Mouse (Mus musculus) left cerebral cortex, postnatal 36 days (tissue): ENCODE data around the gene Ssc5d. TPM values are rescaled to one million over a fixed set of nuclear protein-coding genes. Genes with fewer than 3 reads are reported as not detected.

Experiments
- DNase-seq, 2 experiments: peaks; one replicate each; pipeline ENCODE4 v3.0.0; 2021 to 2022; ENCODE audit warnings: low spot score in 2 of 2, mixed read lengths in 1 of 2
- intact Hi-C: fragments of 180-260 bp; cut with DNase I; formaldehyde crosslinking; loops from one replicate; pipeline ENCODE4 v1.15.1; 2025
- total RNA-seq, 2 experiments: library from RNA; stranded (reverse); gene quantifications; 2 replicates each; pipeline ENCODE4 v1.2.3; 2021

Gene Ssc5d
- total RNA-seq, 2 experiments from 2014 or later = 0.84 to 3.6 TPM

DNA sequence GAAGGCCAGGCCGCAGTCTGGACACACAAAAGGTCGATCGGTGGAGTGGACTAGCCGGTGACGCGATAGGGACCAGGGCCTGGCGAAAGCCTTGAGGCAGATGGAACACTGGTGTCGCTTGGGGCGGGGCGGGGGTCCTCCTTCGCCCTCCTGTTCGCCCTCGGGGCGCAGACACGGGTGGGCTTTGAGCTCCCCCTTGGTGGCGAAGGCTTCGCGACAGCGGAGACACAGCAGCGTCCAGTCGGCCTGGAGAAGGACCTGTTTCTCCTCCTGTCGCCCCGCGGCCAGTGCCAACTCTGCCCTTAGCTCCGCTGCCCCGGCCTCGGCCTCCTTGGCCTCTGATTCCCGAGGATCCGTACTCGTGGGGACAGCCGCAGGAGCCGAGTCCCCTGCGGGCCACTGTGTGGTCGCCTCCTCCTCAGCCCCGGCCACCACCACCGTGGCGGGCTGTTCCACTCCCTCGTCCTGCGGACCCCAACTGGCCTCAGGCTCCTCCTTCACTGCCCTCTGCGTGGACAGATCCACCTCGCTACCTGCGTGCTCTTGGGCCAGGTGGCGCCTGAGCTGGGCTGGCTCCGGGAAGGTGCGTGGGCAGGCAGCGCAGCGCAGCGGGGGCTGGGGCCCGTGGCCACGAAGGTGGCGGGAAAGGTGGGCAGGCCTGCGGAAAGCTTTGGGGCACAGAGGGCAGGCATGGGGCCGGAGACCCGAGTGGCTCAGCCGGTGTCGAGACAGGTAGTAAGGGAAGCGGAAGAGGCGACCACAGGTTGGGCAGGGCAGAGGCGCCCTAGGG, 68.6 kb downstream of the Ssc5d start:
- DNase-seq = no peak

More for the DNA sequence above, 68.6 kb downstream of the Ssc5d start:
- intact Hi-C loops = no loop called here

Other genes starting within 250 kb of the Ssc5d start
- gene Hspbp1, start 240.7 kb upstream of the Ssc5d start, total RNA-seq = 100 to 1,000 TPM; 100 to 106 TPM
- gene Brsk1, start 235.2 kb upstream of the Ssc5d start, total RNA-seq = 100 to 1,000 TPM; 398 to 475 TPM
- gene Tmem150b, start 200.5 kb upstream of the Ssc5d start, total RNA-seq = not detected
- gene Kmt5c, start 185.7 kb upstream of the Ssc5d start, total RNA-seq = 10 to 100 TPM; 18.9 to 35.8 TPM
- gene Cox6b2, start 172.7 kb upstream of the Ssc5d start, total RNA-seq = 1 to 10 TPM; 4.8 to 5.5 TPM
- gene Fam71e2, start 154.5 kb upstream of the Ssc5d start, total RNA-seq = not detected
- gene Il11, start 142.9 kb upstream of the Ssc5d start, total RNA-seq = under 1 TPM; 0.43 to 0.59 TPM
- gene Tmem190, start 142.8 kb upstream of the Ssc5d start, total RNA-seq = not detected
- 1 to 10 TPM; 2.7 to 3.7 TPM for gene Tmem238, start 136.1 kb upstream of the Ssc5d start, total RNA-seq
- gene Rpl28, start 132.9 kb upstream of the Ssc5d start, total RNA-seq = 100 to 1,000 TPM; 416 to 455 TPM
- 100 to 1,000 TPM in 1 of 2 experiments, 10 to 100 TPM in 1; 98.6 to 117 TPM for gene Ube2s, start 113.2 kb upstream of the Ssc5d start, total RNA-seq
- gene Shisa7, start 81.1 kb upstream of the Ssc5d start, total RNA-seq = 100 to 1,000 TPM in 1 of 2 experiments, 10 to 100 TPM in 1; 95.1 to 151 TPM
- gene Isoc2b, start 55.5 kb upstream of the Ssc5d start, total RNA-seq = 1 to 10 TPM; 6.0 to 8.6 TPM
- gene Isoc2a, start 48.6 kb upstream of the Ssc5d start, total RNA-seq = 10 to 100 TPM; 10.3 to 13.5 TPM
- under 1 TPM in 1 of 2 experiments, not detected in 1; 0.32 TPM for gene Gm36210, start 19.3 kb upstream of the Ssc5d start, total RNA-seq
- 10 to 100 TPM; 14.0 to 17.0 TPM for gene Zfp628, start 10.6 kb upstream of the Ssc5d start, total RNA-seq
- gene Nat14, start 3.8 kb upstream of the Ssc5d start, total RNA-seq = 100 to 1,000 TPM; 103 to 106 TPM
- gene Sbk2, start 38.6 kb downstream of the Ssc5d start, total RNA-seq = under 1 TPM in 1 of 2 experiments, not detected in 1; 0.15 TPM
- gene Sbk3, start 45.4 kb downstream of the Ssc5d start, total RNA-seq = under 1 TPM; 0.44 to 0.86 TPM
- gene Zfp579, start 70.4 kb downstream of the Ssc5d start, total RNA-seq = 10 to 100 TPM; 30.9 to 31.3 TPM
- 1 to 10 TPM; 6.7 to 7.0 TPM for gene Zfp524, start 88.6 kb downstream of the Ssc5d start, total RNA-seq
- gene Fiz1, start 88.9 kb downstream of the Ssc5d start, total RNA-seq = 10 to 100 TPM; 22.2 to 32.9 TPM
- not detected for gene Gm44973, start 89.7 kb downstream of the Ssc5d start, total RNA-seq
- gene Zfp865, start 94.6 kb downstream of the Ssc5d start, total RNA-seq = 10 to 100 TPM; 32.7 to 42.3 TPM
- 10 to 100 TPM; 60.6 to 60.9 TPM for gene Ccdc106, start 94.8 kb downstream of the Ssc5d start, total RNA-seq
- 1 to 10 TPM in 1 of 2 experiments, not detected in 1; 1.1 TPM for gene 4632433K11Rik, start 108.3 kb downstream of the Ssc5d start, total RNA-seq
- gene Zfp784, start 112.7 kb downstream of the Ssc5d start, total RNA-seq = 1 to 10 TPM; 5.3 to 5.7 TPM
- gene Zfp580, start 125.8 kb downstream of the Ssc5d start, total RNA-seq = 10 to 100 TPM; 27.4 to 35.7 TPM
- gene U2af2, start 136.4 kb downstream of the Ssc5d start, total RNA-seq = 100 to 1,000 TPM; 162 to 183 TPM
- gene Epn1, start 154.4 kb downstream of the Ssc5d start, total RNA-seq = 100 to 1,000 TPM; 435 to 530 TPM
- gene Rfpl4, start 191.2 kb downstream of the Ssc5d start, total RNA-seq = not detected
- under 1 TPM; 0.32 to 0.68 TPM for gene Rasl2-9, start 200.2 kb downstream of the Ssc5d start, total RNA-seq
- not detected for gene Vmn1r55, start 223.9 kb downstream of the Ssc5d start, total RNA-seq